Comparison of ENCODE assay signal across 14 mouse cellular contexts in the genomic region with DNA sequence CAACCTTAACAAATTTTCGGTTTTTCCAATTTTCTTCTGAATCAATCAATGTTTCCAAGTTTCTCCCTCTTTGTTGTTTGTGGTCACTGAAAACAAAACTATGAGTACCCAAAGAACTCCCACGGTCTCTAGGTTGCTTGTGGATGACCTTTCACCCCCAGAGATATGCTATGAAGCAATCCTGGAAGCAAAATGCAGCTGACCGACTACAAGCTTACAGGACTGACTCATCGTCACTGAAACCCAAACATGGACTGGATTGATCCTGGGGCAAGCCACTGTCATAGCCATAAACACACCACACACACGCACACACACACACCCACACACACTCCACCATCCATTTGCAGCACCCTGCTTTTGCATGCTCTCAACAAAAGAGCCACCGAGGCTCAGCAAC.
"Had no signal": no experiment of that assay in that cellular context is flagged by ENCODE, and none has a peak within 500 bp of the region (broad histone marks: within the 10 kb centered on the region; RNA-seq: fewer than 3 reads in every experiment).

No protein-coding gene starts in this region.

- H3K4me2 ChIP-seq: limb, embryonic 12.5 days; liver, embryonic 13.5 days; neural tube, embryonic 15.5 days had no signal

- H3K9ac ChIP-seq: limb, embryonic 12.5 days; liver, embryonic 13.5 days; neural tube, embryonic 15.5 days had no signal

- H3K27me3 ChIP-seq: limb, embryonic 12.5 days; liver, embryonic 13.5 days; neural tube, embryonic 15.5 days had no signal

- H3K27ac ChIP-seq: layer of hippocampus, adult 2 months; limb, embryonic 12.5 days; liver, embryonic 13.5 days; neural tube, embryonic 15.5 days; stomach, postnatal 0 days had no signal

- DNase-seq: kidney, postnatal 10 days; kidney, postnatal 4 days; liver, embryonic 13.5 days; lung, adult 2 months; lung, postnatal 36 days; midbrain, embryonic 14.5 days; right cerebral cortex, postnatal 25 days; thymus, postnatal 4 days had no signal

- ATAC-seq: lung, postnatal 0 days had no signal

- H3K9me3 ChIP-seq: limb, embryonic 12.5 days; liver, embryonic 13.5 days; neural tube, embryonic 15.5 days had no signal

- H3K4me3 ChIP-seq: layer of hippocampus, adult 2 months; limb, embryonic 12.5 days; liver, embryonic 13.5 days; myocyte; neural tube, embryonic 15.5 days had no signal

- H3K4me1 ChIP-seq: limb, embryonic 12.5 days; liver, embryonic 13.5 days; neural tube, embryonic 15.5 days had no signal

- H3K36me3 ChIP-seq: limb, embryonic 12.5 days; liver, embryonic 13.5 days; neural tube, embryonic 15.5 days had no signal
